Mouse (Mus musculus) megakaryocyte, embryonic 14.5 days (primary cell): ENCODE measurements around the gene Mnat1. TPM values are rescaled to one million over a fixed set of nuclear protein-coding genes. Genes with fewer than 3 reads are reported as not detected.

Experiments used
- H3K27me3 ChIP-seq: replicated peaks from 2 replicates; pipeline ENCODE3; 2012; ENCODE audit warnings: inconsistent platforms
- H3K36me3 ChIP-seq: replicated peaks from 2 replicates; pipeline ENCODE3; 2012; ENCODE audit warnings: low read length, inconsistent platforms, mixed read lengths
- H3K4me1 ChIP-seq: 2 replicates; pipeline ENCODE4 v1.6.1; 2012; ENCODE audit warnings: inconsistent platforms
- H3K4me3 ChIP-seq: replicated peaks from 2 replicates; pipeline ENCODE3; 2012; ENCODE audit warnings: moderate library complexity, mild to moderate bottlenecking, inconsistent platforms
- H3K9me3 ChIP-seq: 2 replicates; pipeline ENCODE4 v1.6.1; 2012; ENCODE audit warnings: inconsistent platforms
- FLI1 ChIP-seq: IDR thresholded peaks from 2 replicates; pipeline ENCODE4 v1.6.1; 2012; ENCODE audit warnings: low read length, inconsistent platforms, mixed read lengths
- GATA1 ChIP-seq: IDR thresholded peaks from 3 replicates; pipeline ENCODE4 v1.6.1; 2012; ENCODE audit warnings: mixed read lengths, low read length, inconsistent platforms, borderline replicate concordance
- polyA plus RNA-seq: library from polyadenylated mRNA; stranded (reverse); fragments of >175 nt; gene quantifications from 2 replicates; pipeline ENCODE4 v1.2.3, GENCODE M21; 2012; ENCODE audit warnings: low replicate concordance; ENCODE audit not compliant: insufficient read depth

Gene Mnat1
- polyA plus RNA-seq, 1 experiment = 3.6 TPM

GRCm38 (mm10) chr12:73223872-73224271 is 100.4 kb downstream of the Mnat1 start:
- Histone ChIP-seq H3K4me1 (no peaks in the 10 kb centered on the region), H3K4me3 (no peak overlapping the region), H3K36me3 (peaks cover 40% of the 10 kb centered on the region), H3K9me3 (no peaks in the 10 kb centered on the region), H3K27me3 (no peaks in the 10 kb centered on the region)
- TF ChIP-seq GATA1 = no peak
- no peak for TF ChIP-seq FLI1

GRCm38 (mm10) chr12:73228427-73228826 is 104.9 kb downstream of the Mnat1 start:
- Histone ChIP-seq H3K9me3 (no peaks in the 10 kb centered on the region), H3K36me3 (peaks cover 24% of the 10 kb centered on the region), H3K4me1 (no peaks in the 10 kb centered on the region; the same call in 1 of the 2 replicates), H3K4me3 (no peak overlapping the region), H3K27me3 (no peaks in the 10 kb centered on the region)
- TF ChIP-seq GATA1 (no peak), FLI1 (no peak)

GRCm38 (mm10) chr12:73230196-73230595 is 106.7 kb downstream of the Mnat1 start:
- Histone ChIP-seq H3K27me3 (no peaks in the 10 kb centered on the region), H3K9me3 (no peaks in the 10 kb centered on the region)
- TF ChIP-seq FLI1 = no peak
- no peak for TF ChIP-seq GATA1

GRCm38 (mm10) chr12:73231552-73231951 is 108.0 kb downstream of the Mnat1 start:
- TF ChIP-seq GATA1 = no peak
- TF ChIP-seq FLI1 = no peak

More at GRCm38 (mm10) chr12:73230196-73230595, 106.7 kb downstream of the Mnat1 start:
- H3K4me3 ChIP-seq = no peak overlapping the region
- no peaks in the 10 kb centered on the region; the same call in 1 of the 2 replicates for H3K4me1 ChIP-seq
- peaks cover 17% of the 10 kb centered on the region for H3K36me3 ChIP-seq

GRCm38 (mm10) chr12:73232586-73232985 is 109.1 kb downstream of the Mnat1 start:
- Histone ChIP-seq H3K4me1 (no peaks in the 10 kb centered on the region; the same call in 1 of the 2 replicates), H3K9me3 (no peaks in the 10 kb centered on the region), H3K27me3 (no peaks in the 10 kb centered on the region), H3K36me3 (peaks cover 13% of the 10 kb centered on the region), H3K4me3 (no peak overlapping the region)
- TF ChIP-seq GATA1 (no peak), FLI1 (no peak)

More at GRCm38 (mm10) chr12:73231552-73231951, 108.0 kb downstream of the Mnat1 start:
- Histone ChIP-seq H3K36me3 (peaks cover 9% of the 10 kb centered on the region), H3K27me3 (no peaks in the 10 kb centered on the region), H3K9me3 (no peaks in the 10 kb centered on the region), H3K4me1 (no peaks in the 10 kb centered on the region; the same call in 1 of the 2 replicates), H3K4me3 (no peak overlapping the region)

- H3K9me3 ChIP-seq = no peaks in the 10 kb centered on the region
- no peak for TF ChIP-seq FLI1
- TF ChIP-seq GATA1 = no peak
Observed at GRCm38 (mm10) chr12:73241960-73242359, 118.4 kb downstream of the Mnat1 start.

GRCm38 (mm10) chr12:73245687-73246086 is 122.2 kb downstream of the Mnat1 start:
- H3K9me3 ChIP-seq = no peaks in the 10 kb centered on the region
- H3K27me3 ChIP-seq = no peaks in the 10 kb centered on the region
- no peak for TF ChIP-seq FLI1
- no peak for TF ChIP-seq GATA1
- peaks cover 9% of the 10 kb centered on the region for H3K4me1 ChIP-seq
- peaks cover 9% of the 10 kb centered on the region for H3K36me3 ChIP-seq
- no peak overlapping the region for H3K4me3 ChIP-seq

More at GRCm38 (mm10) chr12:73241960-73242359, 118.4 kb downstream of the Mnat1 start:
- H3K27me3 ChIP-seq = no peaks in the 10 kb centered on the region
- H3K4me3 ChIP-seq = no peak overlapping the region
- peaks cover 9% of the 10 kb centered on the region for H3K36me3 ChIP-seq
- peaks cover 13% of the 10 kb centered on the region for H3K4me1 ChIP-seq

- Histone ChIP-seq H3K4me3 (no peak overlapping the region), H3K36me3 (peaks cover 15% of the 10 kb centered on the region), H3K27me3 (no peaks in the 10 kb centered on the region), H3K4me1 (peaks cover 9% of the 10 kb centered on the region), H3K9me3 (no peaks in the 10 kb centered on the region)
- TF ChIP-seq GATA1 (no peak), FLI1 (no peak)
Observed at GRCm38 (mm10) chr12:73255006-73255405, 131.5 kb downstream of the Mnat1 start.

- TF ChIP-seq GATA1 (no peak), FLI1 (no peak)
- peaks cover 18% of the 10 kb centered on the region for H3K36me3 ChIP-seq
- H3K9me3 ChIP-seq = no peaks in the 10 kb centered on the region
- no peaks in the 10 kb centered on the region for H3K27me3 ChIP-seq
- peaks cover 9% of the 10 kb centered on the region for H3K4me1 ChIP-seq
- no peak overlapping the region for H3K4me3 ChIP-seq
Observed at GRCm38 (mm10) chr12:73259269-73259668, 135.8 kb downstream of the Mnat1 start.

- no peaks in the 10 kb centered on the region for H3K9me3 ChIP-seq
- no peak overlapping the region for H3K4me3 ChIP-seq
- TF ChIP-seq FLI1 = no peak
- no peak for TF ChIP-seq GATA1
- H3K27me3 ChIP-seq = no peaks in the 10 kb centered on the region
- peaks cover 9% of the 10 kb centered on the region for H3K4me1 ChIP-seq
- peaks cover 21% of the 10 kb centered on the region for H3K36me3 ChIP-seq
Observed at GRCm38 (mm10) chr12:73260339-73260738, 136.8 kb downstream of the Mnat1 start.

- TF ChIP-seq GATA1 (no peak), FLI1 (no peak)
- H3K36me3 ChIP-seq = peaks cover 16% of the 10 kb centered on the region
- H3K4me3 ChIP-seq = no peak overlapping the region
- no peaks in the 10 kb centered on the region for H3K4me1 ChIP-seq
- H3K27me3 ChIP-seq = no peaks in the 10 kb centered on the region
- no peaks in the 10 kb centered on the region for H3K9me3 ChIP-seq
Observed at GRCm38 (mm10) chr12:73265381-73265978, 142.0 kb downstream of the Mnat1 start.
